Mouse (Mus musculus): ENCODE data around the gene Pdzd7. TPM values are rescaled to one million over a fixed set of nuclear protein-coding genes. Genes with fewer than 3 reads are reported as not detected.

The Pdzd7 gene
- polyA plus RNA-seq, 1 experiment = 5.0 TPM

- Histone ChIP-seq H3K4me2 (ENCODE audit: low read depth) (peak overlapping the region; percentile 26), H3K79me2 (ENCODE audit: control insufficient read depth, insufficient read depth) (no peaks in the 10 kb centered on the region), H3K4me3 (no peak overlapping the region), H3K36me3 (ENCODE audit: control insufficient read depth, insufficient read depth) (peaks cover 5% of the 10 kb centered on the region), H3ac (ENCODE audit: control insufficient read depth, insufficient read length) (no peak overlapping the region), H3K27me3 (ENCODE audit: control insufficient read depth, insufficient read depth, insufficient read length) (no peaks in the 10 kb centered on the region)
- TF ChIP-seq POLR2AphosphoS2 (IDR thresholded peaks at IDR 0.05; ENCODE audit: insufficient read length, low read depth) (no peak), POLR2A (IDR thresholded peaks at IDR 0.05; ENCODE audit: insufficient read length, low read depth) (no peak)
These were observed 14.5 kb downstream of the Pdzd7 start for GRCm38 (mm10) chr19:45030746-45031693.

GRCm38 (mm10) chr19:45030111-45030510, 15.4 kb downstream of the Pdzd7 start:
- no peak overlapping the region for H3K4me3 ChIP-seq
- no peak overlapping the region for H3ac ChIP-seq (ENCODE audit: control insufficient read depth, insufficient read length)
- no peaks in the 10 kb centered on the region for H3K27me3 ChIP-seq (ENCODE audit: control insufficient read depth, insufficient read depth, insufficient read length)
- peaks cover 5% of the 10 kb centered on the region for H3K36me3 ChIP-seq (ENCODE audit: control insufficient read depth, insufficient read depth)
- no peaks in the 10 kb centered on the region for H3K79me2 ChIP-seq (ENCODE audit: control insufficient read depth, insufficient read depth)
- H3K4me2 ChIP-seq (ENCODE audit: low read depth) = no peak overlapping the region
- TF ChIP-seq MYOG (IDR thresholded peaks at IDR 0.05; ENCODE audit: control insufficient read depth in 1 of 3, insufficient read depth in 1 of 3, insufficient read length in 2 of 3, low read depth in 2 of 3) = no peak
- TF ChIP-seq USF1 (IDR thresholded peaks at IDR 0.05; ENCODE audit: low read depth) = no peak
- peak; percentile 53 for TF ChIP-seq POLR2AphosphoS2 (IDR thresholded peaks at IDR 0.05; ENCODE audit: insufficient read length, low read depth)
- no peak for TF ChIP-seq POLR2A (IDR thresholded peaks at IDR 0.05; ENCODE audit: insufficient read length, low read depth)

GRCm38 (mm10) chr19:45029571-45029970, 15.9 kb downstream of the Pdzd7 start:
- Histone ChIP-seq H3K4me2 (ENCODE audit: low read depth) (no peak overlapping the region), H3K79me2 (ENCODE audit: control insufficient read depth, insufficient read depth) (no peaks in the 10 kb centered on the region), H3K4me3 (no peak overlapping the region), H3K36me3 (ENCODE audit: control insufficient read depth, insufficient read depth) (peaks cover 5% of the 10 kb centered on the region), H3ac (ENCODE audit: control insufficient read depth, insufficient read length) (no peak overlapping the region), H3K27me3 (ENCODE audit: control insufficient read depth, insufficient read depth, insufficient read length) (no peaks in the 10 kb centered on the region)
- TF ChIP-seq USF1 (IDR thresholded peaks at IDR 0.05; ENCODE audit: low read depth) (no peak), MYOG (IDR thresholded peaks at IDR 0.05; ENCODE audit: control insufficient read depth in 1 of 3, insufficient read depth in 1 of 3, insufficient read length in 2 of 3, low read depth in 2 of 3) (no peak), TCF3 (IDR thresholded peaks at IDR 0.05; ENCODE audit: insufficient read length, low read depth) (no peak), POLR2AphosphoS2 (IDR thresholded peaks at IDR 0.05; ENCODE audit: insufficient read length, low read depth) (no peak), E2F4 (IDR thresholded peaks at IDR 0.05; ENCODE audit: insufficient read depth) (no peak), MYOD1 (IDR thresholded peaks at IDR 0.05; ENCODE audit: control insufficient read depth in 1 of 3, insufficient read length in 2 of 3, low read depth in 2 of 3) (no peak), TCF12 (IDR thresholded peaks at IDR 0.05; ENCODE audit: insufficient read depth, poor library complexity, severe bottlenecking) (no peak), CEBPB (IDR thresholded peaks at IDR 0.05; ENCODE audit: insufficient read depth, poor library complexity, severe bottlenecking) (no peak), MAX (IDR thresholded peaks at IDR 0.05; ENCODE audit: low read depth) (no peak), SRF (IDR thresholded peaks at IDR 0.05; ENCODE audit: control insufficient read depth, insufficient read length, low read depth) (no peak), POLR2A (IDR thresholded peaks at IDR 0.05; ENCODE audit: insufficient read length, low read depth) (no peak), REST (IDR thresholded peaks at IDR 0.05; ENCODE audit: insufficient read depth, insufficient read length) (no peak)

- H3K27me3 ChIP-seq (ENCODE audit: control insufficient read depth, insufficient read depth, insufficient read length) = no peaks in the 10 kb centered on the region
- H3K36me3 ChIP-seq (ENCODE audit: control insufficient read depth, insufficient read depth) = peaks cover 5% of the 10 kb centered on the region
- H3K4me2 ChIP-seq (ENCODE audit: low read depth) = no peak overlapping the region
- no peaks in the 10 kb centered on the region for H3K79me2 ChIP-seq (ENCODE audit: control insufficient read depth, insufficient read depth)
- no peak overlapping the region for H3ac ChIP-seq (ENCODE audit: control insufficient read depth, insufficient read length)
- no peak overlapping the region for H3K4me3 ChIP-seq
- peak; percentile 43 for TF ChIP-seq POLR2A (IDR thresholded peaks at IDR 0.05; ENCODE audit: insufficient read length, low read depth)
- TF ChIP-seq SRF (IDR thresholded peaks at IDR 0.05; ENCODE audit: control insufficient read depth, insufficient read length, low read depth) = no peak
- TF ChIP-seq POLR2AphosphoS2 (IDR thresholded peaks at IDR 0.05; ENCODE audit: insufficient read length, low read depth) = peak; percentile 68
- TF ChIP-seq REST (IDR thresholded peaks at IDR 0.05; ENCODE audit: insufficient read depth, insufficient read length) = no peak
These were observed 16.8 kb downstream of the Pdzd7 start for GRCm38 (mm10) chr19:45028746-45029145.

- TF ChIP-seq MYOD1 (IDR thresholded peaks at IDR 0.05; ENCODE audit: control insufficient read depth in 1 of 3, insufficient read length in 2 of 3, low read depth in 2 of 3) (no peak), POLR2AphosphoS2 (IDR thresholded peaks at IDR 0.05; ENCODE audit: insufficient read length, low read depth) (peak; percentile 59)
- Histone ChIP-seq H3K36me3 (ENCODE audit: control insufficient read depth, insufficient read depth) (peaks cover 5% of the 10 kb centered on the region), H3K79me2 (ENCODE audit: control insufficient read depth, insufficient read depth) (no peaks in the 10 kb centered on the region), H3K27me3 (ENCODE audit: control insufficient read depth, insufficient read depth, insufficient read length) (no peaks in the 10 kb centered on the region), H3K4me2 (ENCODE audit: low read depth) (no peak overlapping the region), H3ac (ENCODE audit: control insufficient read depth, insufficient read length) (no peak overlapping the region), H3K4me3 (no peak overlapping the region)
These were observed 17.7 kb downstream of the Pdzd7 start for GRCm38 (mm10) chr19:45027848-45028247.

Data from myocyte (in vitro differentiated cells).